Mouse (Mus musculus) megakaryocyte-erythroid progenitor cell, adult 5-6 weeks (primary cell): ENCODE results near the gene Map2k5. TPM values are rescaled to one million over a fixed set of nuclear protein-coding genes. Genes with fewer than 3 reads are reported as not detected.

Experiments used
- total RNA-seq, 2 experiments: library from RNA; stranded (forward) in 1 of 2; stranded (reverse) in 1 of 2; fragments of 200-1000, 215-1000 nt in 1 of 2; fragments of >200 nt in 1 of 2; fragmentation: Nextera tagmentation in 1 of 2; gene quantifications; 2 replicates each; pipeline ENCODE4 v1.2.3; 2014 to 2017

Gene Map2k5
- total RNA-seq, 2 experiments from 2014 or later: 11.3 to 26.5 TPM

Other genes with a start within 250 kb of the Map2k5 start
- not detected in 2 replicates for gene Skor1, start 228.9 kb downstream of the Map2k5 start, total RNA-seq (2014; fragmentation: Nextera tagmentation)
- gene Skor1, start 228.9 kb downstream of the Map2k5 start, total RNA-seq (2017): not detected in 2 replicates
- gene 2300009A05Rik, start 21.3 kb upstream of the Map2k5 start, total RNA-seq (2014; fragmentation: Nextera tagmentation): 11.4 and 22.5 TPM in 2 replicates
- 5.1 and 12.0 TPM in 2 replicates for gene 2300009A05Rik, start 21.3 kb upstream of the Map2k5 start, total RNA-seq (2017)
- 0.07 TPM in 1 of 2 replicates, not detected in the other for gene Iqch, start 224.6 kb upstream of the Map2k5 start, total RNA-seq (2014; fragmentation: Nextera tagmentation)
- gene Iqch, start 224.6 kb upstream of the Map2k5 start, total RNA-seq (2017): not detected in 2 replicates
- 21.4 and 22.3 TPM in 2 replicates for gene Aagab, start 224.8 kb upstream of the Map2k5 start, total RNA-seq (2014; fragmentation: Nextera tagmentation)
- 18.1 and 40.3 TPM in 2 replicates for gene Aagab, start 224.8 kb upstream of the Map2k5 start, total RNA-seq (2017)